Mouse (Mus musculus): ENCODE data around the gene Gfi1. TPM values are rescaled to one million over a fixed set of nuclear protein-coding genes. Genes with fewer than 3 reads are reported as not detected.

The Gfi1 gene
- polyA plus RNA-seq, 1 experiment from 2014 or later = 0.07 TPM

GRCm38 (mm10) chr5:107711689-107712088, 14.1 kb downstream of the Gfi1 start:
- no peaks in the 10 kb centered on the region for H3K4me1 ChIP-seq (ENCODE audit: insufficient read depth)
- WGBS = 12% methylated on average over 2 of the region's 2 CpGs
- no peak for TF ChIP-seq CTCF (IDR thresholded peaks at IDR 0.05; ENCODE audit: low read depth)
- no peak overlapping the region for H3K9ac ChIP-seq
- H3K36me3 ChIP-seq (ENCODE audit: insufficient read depth) = no peaks in the 10 kb centered on the region
- H3K9me3 ChIP-seq (ENCODE audit: low read depth, low read length) = no peaks in the 10 kb centered on the region
- DNase-seq = no peak
- ATAC-seq (ENCODE audit: insufficient read depth) = no peak
- no peak overlapping the region for H3K27ac ChIP-seq (ENCODE audit: low read depth)
- peaks cover 1% of the 10 kb centered on the region; the same call in 1 of the 2 replicates for H3K27me3 ChIP-seq (ENCODE audit: insufficient read depth, low read length)
- no peak overlapping the region for H3K4me3 ChIP-seq (ENCODE audit: low read depth, low read length)
- no peak overlapping the region for H3K4me2 ChIP-seq

GRCm38 (mm10) chr5:107708124-107708797, 17.6 kb downstream of the Gfi1 start:
- H3K27ac ChIP-seq (ENCODE audit: low read depth) = no peak overlapping the region
- H3K9me3 ChIP-seq (ENCODE audit: low read depth, low read length) = no peaks in the 10 kb centered on the region
- H3K27me3 ChIP-seq (ENCODE audit: insufficient read depth, low read length) = no peaks in the 10 kb centered on the region; the same call in 1 of the 2 replicates
- no peak overlapping the region for H3K4me3 ChIP-seq (ENCODE audit: low read depth, low read length)
- DNase-seq (no peak), ATAC-seq (ENCODE audit: insufficient read depth) (no peak)
- no peaks in the 10 kb centered on the region for H3K36me3 ChIP-seq (ENCODE audit: insufficient read depth)
- 79% methylated on average over 8 of the region's 8 CpGs for WGBS
- no peak overlapping the region for H3K4me2 ChIP-seq
- no peak overlapping the region for H3K9ac ChIP-seq
- no peak for TF ChIP-seq CTCF (IDR thresholded peaks at IDR 0.05; ENCODE audit: low read depth)
- no peaks in the 10 kb centered on the region for H3K4me1 ChIP-seq (ENCODE audit: insufficient read depth)

GRCm38 (mm10) chr5:107706262-107706661, 19.6 kb downstream of the Gfi1 start:
- H3K9me3 ChIP-seq (ENCODE audit: low read depth, low read length) = no peaks in the 10 kb centered on the region
- H3K36me3 ChIP-seq (ENCODE audit: insufficient read depth) = no peaks in the 10 kb centered on the region
- H3K4me2 ChIP-seq = no peak overlapping the region
- WGBS = 74% methylated on average over 1 of the region's 1 CpGs
- no peak overlapping the region for H3K27ac ChIP-seq (ENCODE audit: low read depth)
- H3K4me1 ChIP-seq (ENCODE audit: insufficient read depth) = no peaks in the 10 kb centered on the region
- TF ChIP-seq CTCF (IDR thresholded peaks at IDR 0.05; ENCODE audit: low read depth) = no peak
- no peak overlapping the region for H3K9ac ChIP-seq
- H3K4me3 ChIP-seq (ENCODE audit: low read depth, low read length) = no peak overlapping the region
- H3K27me3 ChIP-seq (ENCODE audit: insufficient read depth, low read length) = no peaks in the 10 kb centered on the region; the same call in 1 of the 2 replicates
- ATAC-seq (ENCODE audit: insufficient read depth) (no peak), DNase-seq (no peak)

GRCm38 (mm10) chr5:107705756-107706155, 20.1 kb downstream of the Gfi1 start:
- H3K27me3 ChIP-seq (ENCODE audit: insufficient read depth, low read length) = no peaks in the 10 kb centered on the region; the same call in 1 of the 2 replicates
- no peaks in the 10 kb centered on the region for H3K4me1 ChIP-seq (ENCODE audit: insufficient read depth)
- H3K9ac ChIP-seq = no peak overlapping the region
- no peaks in the 10 kb centered on the region for H3K9me3 ChIP-seq (ENCODE audit: low read depth, low read length)
- ATAC-seq (ENCODE audit: insufficient read depth) = no peak
- no peak for DNase-seq
- WGBS = 65% methylated on average over 4 of the region's 4 CpGs
- no peak overlapping the region for H3K4me2 ChIP-seq
- H3K27ac ChIP-seq (ENCODE audit: low read depth) = no peak overlapping the region
- H3K36me3 ChIP-seq (ENCODE audit: insufficient read depth) = no peaks in the 10 kb centered on the region
- no peak for TF ChIP-seq CTCF (IDR thresholded peaks at IDR 0.05; ENCODE audit: low read depth)
- no peak overlapping the region for H3K4me3 ChIP-seq (ENCODE audit: low read depth, low read length)

GRCm38 (mm10) chr5:107703207-107703763, 22.6 kb downstream of the Gfi1 start:
- Histone ChIP-seq H3K9ac (no peak overlapping the region), H3K9me3 (ENCODE audit: low read depth, low read length) (no peaks in the 10 kb centered on the region), H3K27me3 (ENCODE audit: insufficient read depth, low read length) (no peaks in the 10 kb centered on the region), H3K36me3 (ENCODE audit: insufficient read depth) (no peaks in the 10 kb centered on the region), H3K4me2 (no peak overlapping the region), H3K27ac (ENCODE audit: low read depth) (no peak overlapping the region), H3K4me3 (ENCODE audit: low read depth, low read length) (no peak overlapping the region), H3K4me1 (ENCODE audit: insufficient read depth) (no peaks in the 10 kb centered on the region)
- TF ChIP-seq CTCF (IDR thresholded peaks at IDR 0.05; ENCODE audit: low read depth) = no peak
- DNase-seq (no peak), ATAC-seq (ENCODE audit: insufficient read depth) (no peak)
- 82% methylated on average over 6 of the region's 6 CpGs for WGBS

GRCm38 (mm10) chr5:107701658-107702057, 24.2 kb downstream of the Gfi1 start:
- H3K27ac ChIP-seq (ENCODE audit: low read depth) = no peak overlapping the region
- no peak overlapping the region for H3K9ac ChIP-seq

GRCm38 (mm10) chr5:107700873-107701272, 25.0 kb downstream of the Gfi1 start:
- no peak for ATAC-seq (ENCODE audit: insufficient read depth)
- Histone ChIP-seq H3K36me3 (ENCODE audit: insufficient read depth) (no peaks in the 10 kb centered on the region), H3K27me3 (ENCODE audit: insufficient read depth, low read length) (no peaks in the 10 kb centered on the region)

More at GRCm38 (mm10) chr5:107701658-107702057, 24.2 kb downstream of the Gfi1 start:
- WGBS = 81% methylated on average over 9 of the region's 9 CpGs
- Histone ChIP-seq H3K4me3 (ENCODE audit: low read depth, low read length) (no peak overlapping the region), H3K36me3 (ENCODE audit: insufficient read depth) (no peaks in the 10 kb centered on the region), H3K9me3 (ENCODE audit: low read depth, low read length) (no peaks in the 10 kb centered on the region), H3K4me1 (ENCODE audit: insufficient read depth) (no peaks in the 10 kb centered on the region), H3K27me3 (ENCODE audit: insufficient read depth, low read length) (no peaks in the 10 kb centered on the region), H3K4me2 (no peak overlapping the region)
- no peak for TF ChIP-seq CTCF (IDR thresholded peaks at IDR 0.05; ENCODE audit: low read depth)
- no peak for ATAC-seq (ENCODE audit: insufficient read depth)
- DNase-seq = no peak

More at GRCm38 (mm10) chr5:107700873-107701272, 25.0 kb downstream of the Gfi1 start:
- Histone ChIP-seq H3K9me3 (ENCODE audit: low read depth, low read length) (no peaks in the 10 kb centered on the region), H3K27ac (ENCODE audit: low read depth) (no peak overlapping the region), H3K9ac (no peak overlapping the region), H3K4me3 (ENCODE audit: low read depth, low read length) (no peak overlapping the region), H3K4me2 (no peak overlapping the region), H3K4me1 (ENCODE audit: insufficient read depth) (no peaks in the 10 kb centered on the region)
- no peak for TF ChIP-seq CTCF (IDR thresholded peaks at IDR 0.05; ENCODE audit: low read depth)
- no peak for DNase-seq
- 65% methylated on average over 10 of the region's 10 CpGs for WGBS
